Mouse (Mus musculus) kidney, adult 2 months (tissue): ENCODE results near the gene E4f1.

Experiments
- CTCF ChIP-seq: fragments of 200-500 bp; conservative IDR thresholded peaks from 2 replicates; pipeline ENCODE4 v1.5.1; 2011; ENCODE audit warnings: low read depth, mild to moderate bottlenecking, control low read depth, low read length, moderate library complexity, mixed read lengths; ENCODE audit not compliant: insufficient read depth, insufficient read length
- POLR2A ChIP-seq: fragments of 200-500 bp; IDR thresholded peaks from one replicate; pipeline ENCODE4 v1.6.1; 2011; ENCODE audit warnings: low read depth, low read length, control low read depth

- TF ChIP-seq CTCF (no peak), POLR2A (no peak)
These were observed 44.2 kb downstream of the E4f1 start for GRCm38 (mm10) chr17:24425905-24426304.
